Mouse (Mus musculus): ENCODE measurements at regions not wholly inside any gene's neighbourhood (a gene's known extent, or its start where the extent isn't known, plus 50 kb on each side); places are given as distances from the start of the nearest gene placed in this dataset.

DNA sequence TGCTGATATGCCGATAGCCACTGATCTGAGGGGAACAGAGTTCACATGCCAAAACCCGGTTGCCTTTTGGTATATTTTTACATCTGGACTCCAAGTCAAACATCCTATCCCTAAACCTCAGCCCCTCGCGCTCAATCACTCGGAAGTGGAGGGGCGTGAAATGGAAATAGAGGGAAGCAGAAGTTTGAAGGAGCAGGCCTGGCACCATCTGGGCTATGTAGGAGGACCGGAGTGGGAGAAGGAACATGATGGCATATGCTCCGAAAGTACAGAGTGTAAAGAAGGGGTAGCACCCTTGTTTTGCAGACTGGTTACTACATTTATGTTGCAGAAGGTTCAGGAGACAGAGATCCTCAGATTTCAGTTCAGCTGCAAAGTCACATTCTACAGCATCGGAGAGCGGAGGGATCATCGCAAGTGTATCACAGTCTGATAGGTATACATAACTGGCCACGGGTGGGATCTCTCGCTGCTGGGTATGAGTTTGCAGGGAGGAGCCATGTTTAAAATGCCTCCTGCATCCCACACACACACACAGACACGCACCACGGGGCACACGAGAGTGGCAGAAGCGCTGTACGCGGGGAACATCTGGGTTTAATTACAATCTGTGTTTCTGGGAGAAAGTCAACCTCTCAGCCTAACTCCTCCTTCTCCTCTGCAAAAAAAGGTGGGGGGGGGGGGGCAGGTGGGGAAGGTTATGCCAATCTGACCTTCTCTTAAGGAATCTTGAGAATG is 107.2 kb upstream of the Atp2b1 start:
- DNase-seq: no peak
- H3K36me3 ChIP-seq (ENCODE audit: control insufficient read depth, insufficient read depth, low read length): no peaks in the 10 kb centered on the region
- TF ChIP-seq CTCF (IDR thresholded peaks at IDR 0.05; ENCODE audit: borderline replicate concordance, control insufficient read depth, extremely low read depth, insufficient read depth, low read length, poor library complexity): no peak
- no peaks in the 10 kb centered on the region for H3K27me3 ChIP-seq (ENCODE audit: control insufficient read depth, insufficient read depth, low read length)
- no peak overlapping the region for H3K4me3 ChIP-seq (ENCODE audit: control insufficient read depth, insufficient read depth, low read length)
- H3K27ac ChIP-seq (ENCODE audit: control insufficient read depth, insufficient read depth, low read length): no peak overlapping the region
- 86% methylated on average over 19 of the region's 19 CpGs for WGBS
- no peaks in the 10 kb centered on the region for H3K4me1 ChIP-seq (replicated peaks; ENCODE audit: control insufficient read depth, insufficient read depth, low read length)

DNA sequence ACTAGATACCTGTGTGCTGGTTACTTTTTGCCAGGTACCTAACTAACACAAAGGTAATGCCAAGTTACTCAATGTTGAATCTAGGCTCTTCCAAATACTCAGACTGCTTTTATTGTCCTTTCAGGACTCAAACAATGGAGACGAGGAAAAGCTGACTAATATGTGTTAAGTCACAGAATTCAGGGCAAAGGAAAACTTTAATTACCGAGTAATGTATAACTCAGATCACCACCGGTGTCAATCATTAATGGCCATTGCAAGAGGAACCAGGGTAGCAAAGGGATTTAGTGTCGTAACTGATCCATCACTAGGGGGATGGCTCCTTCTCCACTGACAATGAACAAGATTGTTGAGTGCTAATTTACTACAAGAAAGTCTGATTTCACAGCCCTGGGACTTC is 105.6 kb upstream of the Atp2b1 start:
- Histone ChIP-seq H3K36me3 (ENCODE audit: control insufficient read depth, insufficient read depth, low read length) (no peaks in the 10 kb centered on the region), H3K4me1 (replicated peaks; ENCODE audit: control insufficient read depth, insufficient read depth, low read length) (no peaks in the 10 kb centered on the region), H3K27ac (ENCODE audit: control insufficient read depth, insufficient read depth, low read length) (no peak overlapping the region), H3K4me3 (ENCODE audit: control insufficient read depth, insufficient read depth, low read length) (no peak overlapping the region), H3K27me3 (ENCODE audit: control insufficient read depth, insufficient read depth, low read length) (no peaks in the 10 kb centered on the region)
- 91% methylated on average over 4 of the region's 4 CpGs for WGBS
- no peak for DNase-seq
- TF ChIP-seq CTCF (IDR thresholded peaks at IDR 0.05; ENCODE audit: borderline replicate concordance, control insufficient read depth, extremely low read depth, insufficient read depth, low read length, poor library complexity) (no peak), POLR2A (IDR thresholded peaks at IDR 0.05; ENCODE audit: control insufficient read depth, extremely low read depth, insufficient read depth, low read length, poor library complexity) (no peak)

DNA sequence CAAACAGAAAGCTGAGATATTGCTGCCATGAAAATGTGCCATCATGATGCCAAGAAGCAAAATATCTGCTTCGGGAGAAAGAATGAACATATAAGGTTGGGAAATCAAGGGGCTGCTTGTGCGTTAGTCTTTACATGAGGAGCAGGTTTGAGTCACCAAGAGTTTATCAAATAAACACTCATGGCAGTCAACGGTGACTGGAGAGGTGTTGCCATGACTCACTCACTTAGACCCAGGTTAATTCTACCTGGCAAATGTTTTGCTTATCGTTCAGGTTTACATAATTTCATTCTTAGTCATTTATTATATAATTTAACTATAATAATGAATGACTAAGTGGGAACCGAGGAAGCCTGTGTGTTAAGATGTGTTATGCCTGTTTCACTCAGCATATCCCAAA is 85.2 kb upstream of the Atp2b1 start:
- Histone ChIP-seq H3K4me1 (replicated peaks; ENCODE audit: control insufficient read depth, insufficient read depth, low read length) (no peaks in the 10 kb centered on the region), H3K27me3 (ENCODE audit: control insufficient read depth, insufficient read depth, low read length) (no peaks in the 10 kb centered on the region), H3K36me3 (ENCODE audit: control insufficient read depth, insufficient read depth, low read length) (no peaks in the 10 kb centered on the region), H3K27ac (ENCODE audit: control insufficient read depth, insufficient read depth, low read length) (no peak overlapping the region), H3K4me3 (ENCODE audit: control insufficient read depth, insufficient read depth, low read length) (no peak overlapping the region)
- no peak for TF ChIP-seq CTCF (IDR thresholded peaks at IDR 0.05; ENCODE audit: borderline replicate concordance, control insufficient read depth, extremely low read depth, insufficient read depth, low read length, poor library complexity)
- TF ChIP-seq POLR2A (IDR thresholded peaks at IDR 0.05; ENCODE audit: control insufficient read depth, extremely low read depth, insufficient read depth, low read length, poor library complexity): no peak
- no peak for DNase-seq
- 97% methylated on average over 5 of the region's 5 CpGs for WGBS

DNA sequence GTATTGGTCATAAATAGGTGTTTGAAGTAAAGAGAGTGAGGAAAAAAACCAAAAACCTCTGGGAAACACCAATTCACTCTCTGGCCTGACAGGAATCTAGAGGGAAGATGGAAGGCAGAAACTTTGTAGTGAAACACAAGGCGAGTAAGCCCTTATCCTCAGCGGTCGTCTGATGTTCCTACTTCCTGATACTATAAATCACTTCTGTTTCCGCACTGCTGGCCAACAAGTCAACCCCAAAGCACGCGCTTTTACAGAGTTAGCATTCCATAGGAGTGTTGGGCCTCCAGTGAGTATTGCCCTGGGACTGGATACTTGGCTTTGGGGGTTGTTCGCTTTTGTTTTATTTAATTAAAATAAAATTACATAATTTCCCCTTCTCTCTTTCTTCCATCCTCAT is 82.7 kb upstream of the Atp2b1 start:
- no peak for TF ChIP-seq POLR2A (IDR thresholded peaks at IDR 0.05; ENCODE audit: control insufficient read depth, extremely low read depth, insufficient read depth, low read length, poor library complexity)
- no peak for TF ChIP-seq CTCF (IDR thresholded peaks at IDR 0.05; ENCODE audit: borderline replicate concordance, control insufficient read depth, extremely low read depth, insufficient read depth, low read length, poor library complexity)
- DNase-seq: no peak
- 43% methylated on average over 7 of the region's 7 CpGs for WGBS
- Histone ChIP-seq H3K4me3 (ENCODE audit: control insufficient read depth, insufficient read depth, low read length) (no peak overlapping the region), H3K27ac (ENCODE audit: control insufficient read depth, insufficient read depth, low read length) (no peak overlapping the region), H3K27me3 (ENCODE audit: control insufficient read depth, insufficient read depth, low read length) (no peaks in the 10 kb centered on the region), H3K36me3 (ENCODE audit: control insufficient read depth, insufficient read depth, low read length) (no peaks in the 10 kb centered on the region), H3K4me1 (replicated peaks; ENCODE audit: control insufficient read depth, insufficient read depth, low read length) (no peaks in the 10 kb centered on the region)

DNA sequence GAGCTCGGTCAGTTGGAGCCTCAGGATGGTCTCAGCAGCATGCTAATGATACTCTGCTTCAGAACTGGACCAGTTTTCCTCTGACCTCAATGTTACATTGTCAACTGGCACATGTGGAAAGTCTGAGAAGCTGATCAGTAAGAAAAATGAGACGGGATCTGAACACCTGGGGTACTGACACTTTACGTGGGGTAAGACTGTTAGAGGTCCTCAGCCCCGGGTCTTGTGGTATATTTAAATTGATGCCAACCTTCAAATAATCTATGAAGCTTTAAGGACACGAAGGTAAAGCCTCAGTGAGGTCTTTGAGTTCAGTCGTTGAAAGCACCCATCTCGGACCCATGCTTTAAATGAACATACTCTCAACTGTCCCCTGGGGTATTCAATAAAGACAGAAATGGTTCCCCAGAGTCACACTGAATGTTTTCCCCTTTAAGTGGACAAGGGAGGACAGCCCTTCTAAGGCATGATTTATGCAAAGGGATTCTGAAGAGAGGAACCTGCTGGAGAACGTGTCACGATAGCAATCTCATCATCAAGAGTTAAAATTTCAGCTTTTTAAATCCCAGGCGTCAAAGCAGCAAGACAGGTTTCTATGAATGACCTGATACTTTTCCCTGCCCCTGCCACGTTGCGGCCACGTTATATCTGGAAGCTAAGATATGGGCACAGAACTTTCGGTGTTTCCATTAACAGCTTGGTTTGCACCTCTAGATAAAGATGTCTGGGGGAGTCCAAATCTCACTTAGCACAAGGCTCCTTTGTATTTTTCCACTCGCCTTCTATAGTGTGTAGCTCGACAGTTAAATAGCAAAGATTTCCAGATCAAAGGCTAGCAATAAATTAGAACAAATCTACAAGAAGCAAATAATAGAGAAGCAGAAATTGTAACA is 76.7 kb upstream of the Atp2b1 start:
- no peaks in the 10 kb centered on the region for H3K36me3 ChIP-seq (ENCODE audit: control insufficient read depth, insufficient read depth, low read length)
- no peak for DNase-seq
- WGBS: 91% methylated on average over 16 of the region's 16 CpGs
- no peak overlapping the region for H3K4me3 ChIP-seq (ENCODE audit: control insufficient read depth, insufficient read depth, low read length)
- TF ChIP-seq POLR2A (IDR thresholded peaks at IDR 0.05; ENCODE audit: control insufficient read depth, extremely low read depth, insufficient read depth, low read length, poor library complexity) (no peak), CTCF (IDR thresholded peaks at IDR 0.05; ENCODE audit: borderline replicate concordance, control insufficient read depth, extremely low read depth, insufficient read depth, low read length, poor library complexity) (no peak)
- no peaks in the 10 kb centered on the region for H3K4me1 ChIP-seq (replicated peaks; ENCODE audit: control insufficient read depth, insufficient read depth, low read length)
- no peaks in the 10 kb centered on the region for H3K27me3 ChIP-seq (ENCODE audit: control insufficient read depth, insufficient read depth, low read length)
- no peak overlapping the region for H3K27ac ChIP-seq (ENCODE audit: control insufficient read depth, insufficient read depth, low read length)

DNA sequence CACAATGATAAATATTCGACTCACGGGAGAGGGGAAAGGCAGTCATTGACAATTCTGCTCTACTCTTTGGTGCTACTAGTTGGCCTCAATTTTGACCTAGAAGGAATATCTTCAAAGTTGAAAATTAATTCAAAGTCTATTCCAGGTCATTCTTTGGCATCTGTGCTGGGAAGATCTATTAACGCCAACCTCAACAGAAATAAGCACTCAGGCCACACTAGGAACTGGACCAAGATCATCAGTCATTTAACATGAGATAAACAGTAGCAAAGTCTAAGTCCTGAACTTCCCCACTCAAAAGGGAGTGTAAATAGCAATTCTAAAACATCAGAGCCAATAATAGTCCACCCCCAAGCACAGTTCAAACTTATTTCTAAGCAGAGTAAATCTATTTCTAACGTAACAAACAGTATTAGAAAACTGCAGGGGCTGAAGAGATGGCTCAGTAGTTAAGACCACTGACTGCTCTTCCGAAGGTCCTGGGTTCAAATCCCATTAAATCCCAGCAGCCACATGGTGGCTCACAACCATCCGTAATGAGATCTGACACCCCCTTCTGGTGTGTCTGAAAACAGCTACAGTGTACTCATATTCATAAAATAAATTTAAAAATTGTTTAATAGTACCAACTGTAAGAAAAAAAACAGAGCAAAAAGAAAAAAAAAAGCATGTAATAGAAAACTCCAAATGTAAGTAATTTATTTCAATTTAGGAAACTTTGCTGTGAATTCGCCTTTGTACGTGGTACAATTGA is 75.1 kb upstream of the Atp2b1 start:
- no peak overlapping the region for H3K4me3 ChIP-seq (ENCODE audit: control insufficient read depth, insufficient read depth, low read length)
- 96% methylated on average over 8 of the region's 8 CpGs for WGBS
- no peak for DNase-seq
- H3K27me3 ChIP-seq (ENCODE audit: control insufficient read depth, insufficient read depth, low read length): no peaks in the 10 kb centered on the region
- H3K36me3 ChIP-seq (ENCODE audit: control insufficient read depth, insufficient read depth, low read length): no peaks in the 10 kb centered on the region
- H3K27ac ChIP-seq (ENCODE audit: control insufficient read depth, insufficient read depth, low read length): no peak overlapping the region
- TF ChIP-seq POLR2A (IDR thresholded peaks at IDR 0.05; ENCODE audit: control insufficient read depth, extremely low read depth, insufficient read depth, low read length, poor library complexity) (no peak), CTCF (IDR thresholded peaks at IDR 0.05; ENCODE audit: borderline replicate concordance, control insufficient read depth, extremely low read depth, insufficient read depth, low read length, poor library complexity) (no peak)
- H3K4me1 ChIP-seq (replicated peaks; ENCODE audit: control insufficient read depth, insufficient read depth, low read length): no peaks in the 10 kb centered on the region
